Mouse (Mus musculus): ENCODE data around the gene Rnps1.

DNA sequence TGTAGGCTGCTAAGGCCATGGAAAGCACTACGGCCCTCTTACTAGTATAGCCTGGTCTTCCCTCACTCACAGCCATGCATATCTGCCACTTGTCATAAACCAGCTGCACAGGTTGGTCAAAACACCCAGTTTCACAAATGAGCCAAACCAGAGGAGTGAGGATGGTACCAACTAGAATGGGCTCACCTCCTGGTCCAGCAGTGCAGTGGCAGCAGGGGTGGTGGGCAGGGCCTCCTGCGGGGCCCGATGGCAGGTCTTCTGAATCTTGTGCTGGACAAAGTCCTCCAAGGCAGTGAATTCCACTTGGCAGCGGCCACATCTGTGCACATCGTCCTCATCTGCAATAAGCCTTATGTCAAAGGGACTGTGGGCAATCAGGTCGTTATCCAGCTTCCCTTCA, 36.9 kb downstream of the Rnps1 start:
- TF ChIP-seq CTCF (IDR thresholded peaks at IDR 0.05; ENCODE audit: low read depth, low read length): no peak
- no peak for TF ChIP-seq POLR2A (IDR thresholded peaks at IDR 0.05; ENCODE audit: extremely low read depth, insufficient read depth, low read length)
